Mouse (Mus musculus) testis, adult 2 months (tissue): Measurements from ENCODE around the gene Gfod1. TPM values are rescaled to one million over a fixed set of nuclear protein-coding genes. Genes with fewer than 3 reads are reported as not detected.

Experiments
- H3K27ac ChIP-seq: fragments of 200-500 bp; 2 replicates; pipeline ENCODE4 v1.5.1; 2012; ENCODE audit warnings: low read depth, low read length; ENCODE audit not compliant: control insufficient read depth, insufficient read depth
- H3K27me3 ChIP-seq: fragments of 200-500 bp; 2 replicates; pipeline ENCODE4 v1.6.1; 2012; ENCODE audit warnings: mild to moderate bottlenecking, low read length, moderate library complexity; ENCODE audit not compliant: control insufficient read depth, insufficient read depth
- H3K36me3 ChIP-seq: fragments of 200-500 bp; 2 replicates; pipeline ENCODE4 v1.6.1; 2012; ENCODE audit warnings: mild to moderate bottlenecking, low read length; ENCODE audit not compliant: control insufficient read depth, insufficient read depth
- H3K4me1 ChIP-seq: fragments of 200-500 bp; 2 replicates; pipeline ENCODE4 v1.6.1; 2012; ENCODE audit warnings: low read length; ENCODE audit not compliant: control insufficient read depth, insufficient read depth
- H3K4me3 ChIP-seq: fragments of 200-500 bp; 2 replicates; pipeline ENCODE4 v1.5.1; 2012; ENCODE audit warnings: low read depth, mild to moderate bottlenecking, low read length, moderate library complexity, mixed read lengths; ENCODE audit not compliant: control insufficient read depth
- CTCF ChIP-seq: fragments of 200-500 bp; IDR thresholded peaks from 2 replicates; pipeline ENCODE4 v1.5.1; 2012; ENCODE audit warnings: low read depth, mild to moderate bottlenecking, inconsistent platforms, low read length, moderate library complexity; ENCODE audit not compliant: control insufficient read depth, insufficient read depth, insufficient replicate concordance
- POLR2A ChIP-seq: fragments of 200-500 bp; IDR thresholded peaks from 2 replicates; pipeline ENCODE4 v1.6.1; 2012; ENCODE audit warnings: low read depth, mild to moderate bottlenecking, inconsistent platforms, low read length, moderate library complexity; ENCODE audit not compliant: control insufficient read depth
- polyA plus RNA-seq: library from polyadenylated mRNA; depleted of rRNA; stranded (reverse); fragments of >200 nt; gene quantifications from 2 replicates; pipeline ENCODE4 v1.2.3, GENCODE M21; 2012

Gfod1 gene
- polyA plus RNA-seq, 1 experiment, result 0.17 TPM

GRCm38 (mm10) chr13:43262114-43262739 is 41.7 kb downstream of the Gfod1 start:
- H3K36me3 ChIP-seq, result no peaks in the 10 kb centered on the region
- H3K4me1 ChIP-seq, result peaks cover 2% of the 10 kb centered on the region
- no peak for TF ChIP-seq CTCF
- no peak for TF ChIP-seq POLR2A
- no peak overlapping the region for H3K27ac ChIP-seq
- H3K27me3 ChIP-seq, result no peaks in the 10 kb centered on the region
- H3K4me3 ChIP-seq, result no peak overlapping the region

GRCm38 (mm10) chr13:43261287-43261686 is 42.7 kb downstream of the Gfod1 start:
- TF ChIP-seq POLR2A (no peak), CTCF (no peak)
- Histone ChIP-seq H3K27me3 (no peaks in the 10 kb centered on the region), H3K27ac (no peak overlapping the region), H3K4me3 (no peak overlapping the region), H3K4me1 (peaks cover 2% of the 10 kb centered on the region), H3K36me3 (no peaks in the 10 kb centered on the region)

DNA sequence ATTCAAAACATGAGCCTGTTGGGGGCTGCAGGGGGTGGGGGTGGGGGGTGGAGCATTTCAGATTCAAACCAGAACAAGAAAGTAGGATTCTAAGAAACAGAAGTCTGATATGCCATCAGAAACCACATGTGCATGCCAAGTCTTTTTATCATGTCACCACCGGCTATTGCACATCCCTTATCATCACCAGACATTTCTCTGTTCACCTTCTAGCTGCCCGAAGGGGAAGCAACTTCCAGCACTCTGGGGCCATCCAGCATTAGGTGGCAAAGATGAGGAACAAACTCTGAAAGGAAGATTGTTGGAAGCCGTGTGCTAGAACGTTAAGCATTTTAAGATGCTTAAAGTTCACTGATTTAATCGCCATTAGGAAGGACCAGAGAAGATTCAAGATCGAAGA is 43.2 kb downstream of the Gfod1 start:
- H3K4me3 ChIP-seq, result no peak overlapping the region

DNA sequence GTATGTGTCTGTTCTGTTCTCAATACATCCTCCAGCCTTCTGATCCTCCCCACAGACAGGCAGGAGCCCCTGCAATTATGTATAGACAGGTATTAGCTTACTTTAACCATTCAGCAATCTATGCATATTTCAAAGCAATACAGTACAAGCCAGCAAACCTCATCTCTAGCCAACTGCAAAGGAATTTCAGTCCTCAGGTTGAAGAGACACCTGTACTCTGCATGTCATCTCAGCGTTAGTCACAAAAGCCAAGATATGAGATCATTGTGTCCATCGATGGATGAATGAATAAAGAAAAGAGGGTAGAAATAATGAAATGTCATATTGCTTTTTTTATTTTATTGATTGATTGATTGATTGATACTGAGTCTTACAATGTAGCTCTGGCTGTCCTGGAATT is 47.5 kb downstream of the Gfod1 start:
- Histone ChIP-seq H3K4me3 (no peak overlapping the region), H3K27me3 (no peaks in the 10 kb centered on the region), H3K4me1 (peaks cover under 1% of the 10 kb centered on the region), H3K36me3 (no peaks in the 10 kb centered on the region), H3K27ac (no peak overlapping the region)
- no peak for TF ChIP-seq CTCF
- TF ChIP-seq POLR2A, result no peak

More for the DNA sequence above, 43.2 kb downstream of the Gfod1 start:
- Histone ChIP-seq H3K27me3 (no peaks in the 10 kb centered on the region), H3K27ac (no peak overlapping the region), H3K4me1 (peaks cover 2% of the 10 kb centered on the region), H3K36me3 (no peaks in the 10 kb centered on the region)
- TF ChIP-seq POLR2A (no peak), CTCF (no peak)

DNA sequence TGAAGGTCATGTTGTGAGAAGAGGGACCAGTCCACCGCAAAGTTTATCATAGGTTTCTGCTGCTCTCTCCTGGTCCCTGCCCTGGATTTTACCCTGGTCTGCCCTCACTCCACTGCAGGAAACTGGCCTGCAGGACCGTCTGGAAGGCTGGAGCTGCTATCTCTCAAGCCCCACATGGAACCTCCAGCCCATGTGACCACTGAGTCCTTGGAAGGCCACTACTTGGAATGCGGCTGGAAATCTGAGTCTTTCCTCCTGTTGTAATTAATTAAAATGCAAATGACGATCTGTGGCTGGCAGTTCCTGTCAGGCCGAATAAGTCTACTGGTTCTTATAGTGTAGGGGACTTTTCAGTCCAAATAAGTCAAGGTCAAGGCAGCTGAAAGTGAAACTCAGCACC is 50.4 kb downstream of the Gfod1 start:
- TF ChIP-seq CTCF, result no peak
- no peak for TF ChIP-seq POLR2A
- no peaks in the 10 kb centered on the region for H3K27me3 ChIP-seq
- H3K4me3 ChIP-seq, result no peak overlapping the region
- H3K36me3 ChIP-seq, result no peaks in the 10 kb centered on the region
- no peaks in the 10 kb centered on the region; the same call in 1 of the 2 replicates for H3K4me1 ChIP-seq
- no peak overlapping the region for H3K27ac ChIP-seq

DNA sequence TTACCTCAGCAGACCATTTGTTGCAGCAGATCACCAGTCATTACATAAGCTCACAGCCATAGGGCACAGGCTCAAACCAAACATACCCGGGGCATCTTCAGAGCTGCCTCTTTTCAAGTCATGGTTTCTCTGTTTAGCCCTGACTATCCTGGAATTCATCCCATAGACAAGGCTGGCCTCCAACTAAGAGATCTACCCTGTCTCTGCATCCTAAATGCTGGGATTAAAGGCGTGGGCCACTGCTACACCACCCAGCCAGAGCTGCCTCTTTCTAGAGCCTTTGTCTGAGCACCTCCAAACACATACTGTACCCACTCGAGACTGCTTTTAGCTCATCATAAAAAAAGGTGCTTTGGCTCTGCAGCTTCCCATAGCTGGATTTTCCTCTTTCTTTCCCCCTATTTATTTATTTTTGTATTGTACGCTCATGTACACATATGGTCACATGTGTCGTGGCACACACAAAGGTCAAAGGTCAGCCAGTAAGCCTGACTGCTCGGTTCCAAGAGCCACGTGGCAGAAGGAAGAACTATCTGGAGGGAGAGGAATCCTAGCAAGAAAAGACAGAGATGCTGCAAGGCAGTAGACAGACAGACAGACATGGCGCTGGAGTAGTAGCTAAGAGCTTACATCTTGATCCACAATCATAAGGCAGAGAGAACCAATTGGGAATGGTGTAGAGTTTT is 51.7 kb downstream of the Gfod1 start:
- no peak overlapping the region for H3K4me3 ChIP-seq

DNA sequence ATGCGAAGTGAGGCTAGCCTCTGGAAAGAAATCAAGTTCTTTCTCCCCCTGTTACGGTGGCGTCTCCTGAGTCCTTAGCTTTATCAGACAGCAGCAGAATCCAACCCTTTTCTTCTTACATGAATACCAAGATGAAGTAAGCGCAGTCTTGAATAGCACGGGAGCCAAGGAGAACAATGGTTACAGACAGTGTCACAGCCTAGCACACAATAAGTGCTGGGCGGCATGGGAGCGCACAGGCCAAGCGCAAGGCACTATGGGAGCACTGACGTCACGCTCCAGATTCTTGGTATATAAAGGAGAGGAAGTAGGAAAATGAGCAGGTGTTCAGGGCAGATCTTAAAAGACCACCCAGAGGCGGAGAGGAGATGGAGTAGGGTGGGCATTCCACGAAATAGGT is 52.6 kb downstream of the Gfod1 start:
- TF ChIP-seq POLR2A (no peak), CTCF (no peak)
- Histone ChIP-seq H3K4me3 (no peak overlapping the region), H3K36me3 (no peaks in the 10 kb centered on the region), H3K27me3 (no peaks in the 10 kb centered on the region), H3K27ac (no peak overlapping the region), H3K4me1 (no peaks in the 10 kb centered on the region; the same call in 1 of the 2 replicates)

More for the DNA sequence above, 51.7 kb downstream of the Gfod1 start:
- H3K27ac ChIP-seq, result no peak overlapping the region
- no peaks in the 10 kb centered on the region for H3K27me3 ChIP-seq
- TF ChIP-seq POLR2A, result no peak
- no peak for TF ChIP-seq CTCF
- H3K36me3 ChIP-seq, result no peaks in the 10 kb centered on the region
- no peaks in the 10 kb centered on the region; the same call in 1 of the 2 replicates for H3K4me1 ChIP-seq
